Mouse (Mus musculus): ENCODE data around the gene Tarbp1. TPM values are rescaled to one million over a fixed set of nuclear protein-coding genes. Genes with fewer than 3 reads are reported as not detected.

The Tarbp1 gene
- polyA plus RNA-seq, 1 experiment: 0.27 TPM

DNA sequence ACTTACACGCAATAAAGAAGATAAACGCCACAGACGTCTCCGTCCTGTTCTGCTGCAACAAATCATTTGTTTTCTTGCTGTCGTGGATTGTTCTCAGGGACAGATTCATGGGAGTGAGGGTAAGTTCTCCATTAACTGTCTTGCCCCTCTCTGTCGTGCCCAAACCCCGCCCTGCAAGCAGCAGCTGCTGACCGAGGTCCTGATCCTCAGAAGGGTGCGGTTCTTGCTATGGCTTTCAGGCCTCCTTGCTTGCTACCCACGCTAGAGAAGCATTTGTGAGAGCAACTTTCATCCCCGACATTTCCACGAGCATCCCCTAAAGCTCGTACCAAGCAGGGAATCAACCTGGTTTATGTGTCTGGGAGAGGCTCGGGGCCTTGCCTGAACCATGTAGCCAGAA lies 92.6 kb downstream of the Tarbp1 start:
- no peak for TF ChIP-seq POLR2A (IDR thresholded peaks at IDR 0.05; ENCODE audit: control insufficient read depth, low read depth, low read length)
- H3K4me3 ChIP-seq (ENCODE audit: control insufficient read depth, low read depth, low read length): no peak overlapping the region
- no peak overlapping the region for H3K27ac ChIP-seq (ENCODE audit: control insufficient read depth, insufficient read depth, low read depth, low read length)
- H3K36me3 ChIP-seq (ENCODE audit: control insufficient read depth, insufficient read depth, low read length): no peaks in the 10 kb centered on the region
- no peaks in the 10 kb centered on the region for H3K27me3 ChIP-seq (ENCODE audit: control insufficient read depth, insufficient read depth, low read length)
- H3K4me1 ChIP-seq (ENCODE audit: control insufficient read depth, insufficient read depth, low read length): no peaks in the 10 kb centered on the region

DNA sequence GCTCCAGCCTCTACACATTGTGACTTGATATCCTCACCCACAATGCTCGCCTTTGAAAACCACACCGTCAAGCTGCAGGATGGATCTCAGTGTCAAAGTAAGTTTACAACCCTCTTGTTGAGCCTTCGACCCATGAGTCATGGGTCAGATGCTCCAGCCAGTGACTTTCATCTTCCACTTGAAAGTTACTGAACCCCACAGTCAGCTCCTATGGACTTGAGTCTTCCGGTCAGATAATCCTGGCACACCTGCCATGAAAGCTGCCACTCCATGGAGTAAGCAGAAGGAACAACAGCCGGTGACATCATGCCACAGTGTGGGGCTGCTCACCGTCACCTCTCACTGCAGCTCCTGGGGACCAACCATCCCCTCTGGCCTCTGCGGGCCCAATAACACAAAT lies 93.6 kb downstream of the Tarbp1 start:
- no peak overlapping the region for H3K4me3 ChIP-seq (ENCODE audit: control insufficient read depth, low read depth, low read length)
- TF ChIP-seq CTCF (IDR thresholded peaks at IDR 0.05; ENCODE audit: control insufficient read depth, insufficient read depth, insufficient replicate concordance, low read depth, low read length): no peak
- TF ChIP-seq POLR2A (IDR thresholded peaks at IDR 0.05; ENCODE audit: control insufficient read depth, low read depth, low read length): no peak
- no peaks in the 10 kb centered on the region for H3K4me1 ChIP-seq (ENCODE audit: control insufficient read depth, insufficient read depth, low read length)
- no peaks in the 10 kb centered on the region for H3K27me3 ChIP-seq (ENCODE audit: control insufficient read depth, insufficient read depth, low read length)
- no peak overlapping the region for H3K27ac ChIP-seq (ENCODE audit: control insufficient read depth, insufficient read depth, low read depth, low read length)
- no peaks in the 10 kb centered on the region for H3K36me3 ChIP-seq (ENCODE audit: control insufficient read depth, insufficient read depth, low read length)

- Histone ChIP-seq H3K27me3 (ENCODE audit: control insufficient read depth, insufficient read depth, low read length) (no peaks in the 10 kb centered on the region), H3K4me3 (ENCODE audit: control insufficient read depth, low read depth, low read length) (no peak overlapping the region), H3K27ac (ENCODE audit: control insufficient read depth, insufficient read depth, low read depth, low read length) (no peak overlapping the region), H3K4me1 (ENCODE audit: control insufficient read depth, insufficient read depth, low read length) (no peaks in the 10 kb centered on the region), H3K36me3 (ENCODE audit: control insufficient read depth, insufficient read depth, low read length) (no peaks in the 10 kb centered on the region)
- TF ChIP-seq CTCF (IDR thresholded peaks at IDR 0.05; ENCODE audit: control insufficient read depth, insufficient read depth, insufficient replicate concordance, low read depth, low read length): no peak
These were observed 94.7 kb downstream of the Tarbp1 start for GRCm38 (mm10) chr8:126380141-126380540.

DNA sequence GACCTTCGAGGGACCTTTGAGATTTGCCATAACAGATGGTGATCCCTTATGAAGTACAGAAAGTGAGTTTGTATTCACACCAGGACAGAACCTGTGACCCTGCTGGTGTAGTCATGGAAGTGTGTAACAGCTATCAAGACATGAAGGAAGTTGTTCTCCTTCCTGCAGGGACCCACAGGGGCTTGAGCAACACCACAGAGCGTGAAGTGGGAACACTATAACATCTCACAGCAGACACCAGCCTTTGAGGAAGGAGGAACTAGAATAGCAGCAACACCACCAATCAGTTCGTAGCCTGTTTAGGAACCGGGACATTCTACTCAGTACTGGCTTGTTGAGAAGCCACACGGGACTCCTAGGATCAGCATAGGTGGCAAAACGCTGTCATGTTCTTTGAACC lies 95.3 kb downstream of the Tarbp1 start:
- Histone ChIP-seq H3K4me1 (ENCODE audit: control insufficient read depth, insufficient read depth, low read length) (no peaks in the 10 kb centered on the region), H3K27ac (ENCODE audit: control insufficient read depth, insufficient read depth, low read depth, low read length) (no peak overlapping the region), H3K27me3 (ENCODE audit: control insufficient read depth, insufficient read depth, low read length) (no peaks in the 10 kb centered on the region), H3K4me3 (ENCODE audit: control insufficient read depth, low read depth, low read length) (no peak overlapping the region), H3K36me3 (ENCODE audit: control insufficient read depth, insufficient read depth, low read length) (no peaks in the 10 kb centered on the region)
- TF ChIP-seq POLR2A (IDR thresholded peaks at IDR 0.05; ENCODE audit: control insufficient read depth, low read depth, low read length) (no peak), CTCF (IDR thresholded peaks at IDR 0.05; ENCODE audit: control insufficient read depth, insufficient read depth, insufficient replicate concordance, low read depth, low read length) (no peak)

Other genes with a start within 250 kb of the Tarbp1 start
- gene Slc35f3, start 176.5 kb downstream of the Tarbp1 start, polyA plus RNA-seq (2012; rRNA removed): 0.08 and 0.14 TPM in 2 replicates
- gene Coa6, start 52.5 kb downstream of the Tarbp1 start, polyA plus RNA-seq (2012; rRNA removed): 12.2 and 13.8 TPM in 2 replicates
- gene Irf2bp2, start 118.9 kb upstream of the Tarbp1 start, polyA plus RNA-seq (2012; rRNA removed): 3.3 and 3.8 TPM in 2 replicates